Mouse (Mus musculus): ENCODE measurements at regions not wholly inside any gene's neighbourhood (a gene's known extent, or its start where the extent isn't known, plus 50 kb on each side); places are given as distances from the start of the nearest gene placed in this dataset.

GRCm38 (mm10) chr1:80039161-80039560 lies 178.2 kb upstream of the Serpine2 start:
- no peak overlapping the region for H3K4me3 ChIP-seq (ENCODE audit: low read depth, low read length)
- H3K9me3 ChIP-seq (replicated peaks; ENCODE audit: control insufficient read depth, low read length): no peaks in the 10 kb centered on the region
- H3K4me1 ChIP-seq (ENCODE audit: control insufficient read depth, insufficient read depth): no peaks in the 10 kb centered on the region
- WGBS: 51% methylated on average over 4 of the region's 4 CpGs
- H3K9ac ChIP-seq (replicated peaks; ENCODE audit: low read depth, low read length): no peak overlapping the region
- no peak for DNase-seq (ENCODE audit: low spot score)
- H3K36me3 ChIP-seq (replicated peaks; ENCODE audit: control insufficient read depth, insufficient read depth, low read length): no peaks in the 10 kb centered on the region
- H3K27me3 ChIP-seq (ENCODE audit: control insufficient read depth, insufficient read depth, low read length): no peaks in the 10 kb centered on the region
- TF ChIP-seq CTCF (IDR thresholded peaks at IDR 0.05; ENCODE audit: low read depth): no peak
- TF ChIP-seq EP300 (IDR thresholded peaks at IDR 0.05; ENCODE audit: low read depth): no peak
- no peak overlapping the region for H3K4me2 ChIP-seq (ENCODE audit: low read depth, low read length)
- ATAC-seq (ENCODE audit: insufficient read depth, low read depth): no peak
- H3K27ac ChIP-seq (ENCODE audit: low read depth): no peak overlapping the region

GRCm38 (mm10) chr1:80038059-80038458 lies 177.1 kb upstream of the Serpine2 start:
- Histone ChIP-seq H3K27me3 (ENCODE audit: control insufficient read depth, insufficient read depth, low read length) (no peaks in the 10 kb centered on the region), H3K4me3 (ENCODE audit: low read depth, low read length) (no peak overlapping the region), H3K27ac (ENCODE audit: low read depth) (no peak overlapping the region), H3K9me3 (replicated peaks; ENCODE audit: control insufficient read depth, low read length) (no peaks in the 10 kb centered on the region), H3K9ac (replicated peaks; ENCODE audit: low read depth, low read length) (no peak overlapping the region), H3K4me2 (ENCODE audit: low read depth, low read length) (no peak overlapping the region), H3K4me1 (ENCODE audit: control insufficient read depth, insufficient read depth) (no peaks in the 10 kb centered on the region), H3K36me3 (replicated peaks; ENCODE audit: control insufficient read depth, insufficient read depth, low read length) (no peaks in the 10 kb centered on the region)
- ATAC-seq (ENCODE audit: insufficient read depth, low read depth) (no peak), DNase-seq (ENCODE audit: low spot score) (no peak)
- no peak for TF ChIP-seq CTCF (IDR thresholded peaks at IDR 0.05; ENCODE audit: low read depth)
- no peak for TF ChIP-seq EP300 (IDR thresholded peaks at IDR 0.05; ENCODE audit: low read depth)

GRCm38 (mm10) chr1:80036436-80036835 lies 175.5 kb upstream of the Serpine2 start:
- no peak overlapping the region for H3K9ac ChIP-seq (replicated peaks; ENCODE audit: low read depth, low read length)
- TF ChIP-seq EP300 (IDR thresholded peaks at IDR 0.05; ENCODE audit: low read depth) (no peak), CTCF (IDR thresholded peaks at IDR 0.05; ENCODE audit: low read depth) (no peak)
- DNase-seq (ENCODE audit: low spot score): no peak
- no peaks in the 10 kb centered on the region for H3K27me3 ChIP-seq (ENCODE audit: control insufficient read depth, insufficient read depth, low read length)
- ATAC-seq (ENCODE audit: insufficient read depth, low read depth): no peak
- H3K4me3 ChIP-seq (ENCODE audit: low read depth, low read length): no peak overlapping the region
- no peaks in the 10 kb centered on the region for H3K9me3 ChIP-seq (replicated peaks; ENCODE audit: control insufficient read depth, low read length)
- WGBS: 89% methylated on average over 4 of the region's 4 CpGs
- no peaks in the 10 kb centered on the region for H3K4me1 ChIP-seq (ENCODE audit: control insufficient read depth, insufficient read depth)
- no peak overlapping the region for H3K4me2 ChIP-seq (ENCODE audit: low read depth, low read length)
- no peak overlapping the region for H3K27ac ChIP-seq (ENCODE audit: low read depth)
- no peaks in the 10 kb centered on the region for H3K36me3 ChIP-seq (replicated peaks; ENCODE audit: control insufficient read depth, insufficient read depth, low read length)

DNA sequence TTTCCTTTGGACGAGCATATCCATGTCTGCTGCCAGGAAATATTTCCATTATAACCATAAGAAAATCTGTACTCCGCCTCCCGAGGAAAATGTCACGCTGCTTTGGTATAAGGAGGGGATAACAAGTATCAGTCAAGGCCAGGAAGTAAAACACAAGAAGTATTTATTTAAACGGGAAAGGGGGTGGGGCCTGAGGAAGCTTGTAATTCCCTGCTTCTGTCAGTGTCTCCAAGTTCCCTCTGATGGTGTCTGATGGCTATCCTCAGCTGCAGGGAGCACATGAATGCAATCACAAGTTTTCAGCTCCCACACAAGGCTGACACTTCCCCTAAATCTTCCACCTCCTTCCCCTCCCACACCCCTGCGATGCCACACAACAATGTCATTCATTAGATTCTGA lies 172.5 kb upstream of the Serpine2 start:
- Histone ChIP-seq H3K4me3 (ENCODE audit: low read depth, low read length) (no peak overlapping the region), H3K36me3 (replicated peaks; ENCODE audit: control insufficient read depth, insufficient read depth, low read length) (no peaks in the 10 kb centered on the region), H3K27ac (ENCODE audit: low read depth) (no peak overlapping the region), H3K9me3 (replicated peaks; ENCODE audit: control insufficient read depth, low read length) (no peaks in the 10 kb centered on the region), H3K4me2 (ENCODE audit: low read depth, low read length) (no peak overlapping the region), H3K27me3 (ENCODE audit: control insufficient read depth, insufficient read depth, low read length) (no peaks in the 10 kb centered on the region), H3K4me1 (ENCODE audit: control insufficient read depth, insufficient read depth) (no peaks in the 10 kb centered on the region), H3K9ac (replicated peaks; ENCODE audit: low read depth, low read length) (no peak overlapping the region)
- ATAC-seq (ENCODE audit: insufficient read depth, low read depth) (no peak), DNase-seq (ENCODE audit: low spot score) (no peak)
- no peak for TF ChIP-seq EP300 (IDR thresholded peaks at IDR 0.05; ENCODE audit: low read depth)
- 38% methylated on average over 6 of the region's 6 CpGs for WGBS

DNA sequence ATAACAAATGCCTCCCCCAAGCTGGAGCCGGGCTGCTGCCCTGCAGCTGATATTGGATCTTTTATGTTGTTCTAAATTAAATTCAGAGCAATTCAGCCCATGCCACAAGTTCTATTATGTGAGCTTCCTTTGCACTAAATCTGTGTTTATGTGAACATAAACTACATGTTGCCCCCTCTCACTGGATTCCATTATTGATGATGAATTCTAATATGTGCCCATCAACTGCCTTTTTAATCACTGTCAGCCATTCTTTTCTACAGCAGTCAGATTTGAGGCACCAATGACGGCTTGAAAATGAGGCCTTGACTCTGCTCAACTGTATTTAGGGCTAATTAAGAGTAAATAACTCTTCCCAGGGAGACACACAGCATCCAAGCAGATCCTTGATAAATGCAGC lies 172.1 kb upstream of the Serpine2 start:
- Histone ChIP-seq H3K4me2 (ENCODE audit: low read depth, low read length) (no peak overlapping the region), H3K4me3 (ENCODE audit: low read depth, low read length) (no peak overlapping the region), H3K36me3 (replicated peaks; ENCODE audit: control insufficient read depth, insufficient read depth, low read length) (no peaks in the 10 kb centered on the region), H3K27me3 (ENCODE audit: control insufficient read depth, insufficient read depth, low read length) (no peaks in the 10 kb centered on the region), H3K4me1 (ENCODE audit: control insufficient read depth, insufficient read depth) (no peaks in the 10 kb centered on the region), H3K27ac (ENCODE audit: low read depth) (no peak overlapping the region), H3K9me3 (replicated peaks; ENCODE audit: control insufficient read depth, low read length) (no peaks in the 10 kb centered on the region), H3K9ac (replicated peaks; ENCODE audit: low read depth, low read length) (no peak overlapping the region)
- TF ChIP-seq CTCF (IDR thresholded peaks at IDR 0.05; ENCODE audit: low read depth) (no peak), EP300 (IDR thresholded peaks at IDR 0.05; ENCODE audit: low read depth) (no peak)
- DNase-seq (ENCODE audit: low spot score): no peak
- 59% methylated on average over 2 of the region's 2 CpGs for WGBS
- ATAC-seq (ENCODE audit: insufficient read depth, low read depth): no peak

DNA sequence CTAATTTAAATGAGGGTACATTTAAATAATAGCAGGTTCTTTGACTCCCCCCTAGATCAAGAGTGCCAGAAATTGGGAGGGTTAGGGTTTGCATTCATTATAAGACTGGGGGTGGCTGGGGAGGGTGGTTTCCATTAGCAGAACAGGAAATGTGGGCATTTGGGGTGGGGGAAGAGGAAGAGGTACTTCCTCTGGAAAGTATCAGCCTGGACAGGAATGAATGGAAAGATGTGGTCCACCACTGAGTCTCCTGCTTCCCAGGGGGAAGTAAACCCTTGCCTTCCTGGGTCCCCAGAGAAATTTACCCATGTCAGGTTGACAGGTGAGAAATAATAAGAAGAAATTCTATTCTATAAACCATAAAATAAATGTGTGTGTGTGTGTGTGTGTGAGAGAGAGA lies 171.5 kb upstream of the Serpine2 start:
- Histone ChIP-seq H3K4me3 (ENCODE audit: low read depth, low read length) (no peak overlapping the region), H3K9me3 (replicated peaks; ENCODE audit: control insufficient read depth, low read length) (no peaks in the 10 kb centered on the region), H3K27me3 (ENCODE audit: control insufficient read depth, insufficient read depth, low read length) (no peaks in the 10 kb centered on the region), H3K36me3 (replicated peaks; ENCODE audit: control insufficient read depth, insufficient read depth, low read length) (no peaks in the 10 kb centered on the region), H3K9ac (replicated peaks; ENCODE audit: low read depth, low read length) (no peak overlapping the region), H3K4me1 (ENCODE audit: control insufficient read depth, insufficient read depth) (no peaks in the 10 kb centered on the region), H3K4me2 (ENCODE audit: low read depth, low read length) (no peak overlapping the region), H3K27ac (ENCODE audit: low read depth) (no peak overlapping the region)
- ATAC-seq (ENCODE audit: insufficient read depth, low read depth): no peak
- TF ChIP-seq EP300 (IDR thresholded peaks at IDR 0.05; ENCODE audit: low read depth) (no peak), CTCF (IDR thresholded peaks at IDR 0.05; ENCODE audit: low read depth) (no peak)
- DNase-seq (ENCODE audit: low spot score): no peak

Data from heart, postnatal 0 days (tissue).